Mouse (Mus musculus) Patski (cell line): ENCODE results near the gene 3110040N11Rik. TPM values are rescaled to one million over a fixed set of nuclear protein-coding genes. Genes with fewer than 3 reads are reported as not detected.

ENCODE experiments used
- ATAC-seq: fragments of 100-300 bp; one replicate; pipeline ENCODE4 v1.8.0; 2021
- CTCF ChIA-PET: fragments of 350-600 bp; sonication (Branson Sonifier 250); formaldehyde crosslinking; loops from one replicate; lab custom pipeline; 2022; ENCODE audit warnings: inconsistent platforms; lab: Charles Lee
- POLR2A ChIA-PET: fragments of 350-600 bp; sonication (Branson Sonifier 250); formaldehyde crosslinking; loops from one replicate; lab custom pipeline; 2022; ENCODE audit warnings: antibody characterized with exemption, inconsistent platforms; lab: Charles Lee
- DNase-seq: peaks from one replicate; pipeline ENCODE4 v3.0.0-alpha.2; 2011; ENCODE audit warnings: low read depth, low spot score
- H3K27me3 ChIP-seq: fragments of 371-371 bp; one replicate; pipeline ENCODE4 v1.5.1; 2021
- CTCF ChIP-seq: fragments of 100-300 bp; IDR thresholded peaks from one replicate; pipeline ENCODE4 v1.5.1; 2021
- in situ Hi-C: fragments of 300-500 bp; cut with MboI; formaldehyde crosslinking; loops from 3 replicates; pipeline ENCODE4 v1.11.1; 2018; ENCODE audit warnings: low pct_unique_long_range_greater_than_20kb, mixed read lengths
- polyA plus RNA-seq: library from polyadenylated mRNA; unstranded; gene quantifications from one replicate; pipeline ENCODE4 v1.2.3, GENCODE M21; 2021

The 3110040N11Rik gene
- polyA plus RNA-seq, 1 experiment from 2014 or later, result 80.7 TPM

GRCm38 (mm10) chr7:81738720-81739385, 50.4 kb downstream of the 3110040N11Rik start:
- CTCF ChIA-PET, result no interaction called here
- DNase-seq, result no peak
- ATAC-seq, result no peak
- POLR2A ChIA-PET, result no interaction called here
- H3K27me3 ChIP-seq, result peaks cover 10% of the 10 kb centered on the region
- no peak for TF ChIP-seq CTCF
- in situ Hi-C loops, result no loop called here

- ATAC-seq (no peak), DNase-seq (no peak)
- ChIA-PET POLR2A (no interaction called here), CTCF (no interaction called here)
- TF ChIP-seq CTCF, result no peak
- H3K27me3 ChIP-seq, result peaks cover 9% of the 10 kb centered on the region
- in situ Hi-C loops, result no loop called here
Measured at GRCm38 (mm10) chr7:81735300-81736048, 53.8 kb downstream of the 3110040N11Rik start.

GRCm38 (mm10) chr7:81732183-81733089, 56.8 kb downstream of the 3110040N11Rik start:
- no peak for ATAC-seq
- ChIA-PET POLR2A (no interaction called here), CTCF (no interaction called here)
- H3K27me3 ChIP-seq, result peaks cover 8% of the 10 kb centered on the region
- in situ Hi-C loops, result no loop called here
- TF ChIP-seq CTCF, result no peak
- DNase-seq, result no peak

Other genes with a start within 250 kb of the 3110040N11Rik start
- gene Fsd2, start 222.5 kb downstream of the 3110040N11Rik start, polyA plus RNA-seq, result not detected
- 16.2 TPM for gene Whamm, start 218.2 kb downstream of the 3110040N11Rik start, polyA plus RNA-seq
- 5.5 TPM for gene Homer2, start 82.0 kb downstream of the 3110040N11Rik start, polyA plus RNA-seq
- 19.4 TPM for gene Ramac, start 26.6 kb downstream of the 3110040N11Rik start, polyA plus RNA-seq
- gene Btbd1, start 40.0 kb upstream of the 3110040N11Rik start, polyA plus RNA-seq, result 64.7 TPM
- not detected for gene Gm10160, start 66.3 kb upstream of the 3110040N11Rik start, polyA plus RNA-seq
- 3.8 TPM for gene Tm6sf1, start 69.5 kb upstream of the 3110040N11Rik start, polyA plus RNA-seq
- 19.5 TPM for gene Hdgfl3, start 145.0 kb upstream of the 3110040N11Rik start, polyA plus RNA-seq
- 0.13 TPM for gene Bnc1, start 202.8 kb upstream of the 3110040N11Rik start, polyA plus RNA-seq